Mouse (Mus musculus) limb, embryonic 15.5 days (tissue): ENCODE measurements around the gene Baiap2. TPM values are rescaled to one million over a fixed set of nuclear protein-coding genes. Genes with fewer than 3 reads are reported as not detected.

Source experiments
- ATAC-seq: fragments of 200-750 bp; cut with Nextera tagmentation; 2 replicates; pipeline ENCODE4 v1.8.0; 2017; ENCODE audit warnings: low read depth, moderate TSS enrichment; ENCODE audit not compliant: insufficient number of reproducible peaks, low FRiP score, low TSS enrichment
- H3K27ac ChIP-seq: fragments of 300-500 bp; sonication (generic); 2 replicates; pipeline ENCODE4 v1.5.1; 2015; ENCODE audit warnings: moderate library complexity, mild to moderate bottlenecking, inconsistent platforms
- H3K27me3 ChIP-seq: fragments of 300-500 bp; sonication (generic); 2 replicates; pipeline ENCODE4 v1.6.1; 2015; ENCODE audit warnings: inconsistent platforms
- H3K36me3 ChIP-seq: fragments of 300-500 bp; sonication (generic); 2 replicates; pipeline ENCODE4 v1.6.1; 2015; ENCODE audit warnings: inconsistent platforms
- H3K4me1 ChIP-seq: fragments of 300-500 bp; sonication (generic); 2 replicates; pipeline ENCODE4 v1.6.1; 2015; ENCODE audit warnings: inconsistent platforms
- H3K4me2 ChIP-seq: fragments of 300-500 bp; sonication (generic); 2 replicates; pipeline ENCODE4 v1.6.1; 2015; ENCODE audit warnings: mild to moderate bottlenecking, inconsistent platforms
- H3K4me3 ChIP-seq: fragments of 300-500 bp; sonication (generic); 2 replicates; pipeline ENCODE4 v1.5.1; 2015; ENCODE audit warnings: mild to moderate bottlenecking, inconsistent platforms
- H3K9ac ChIP-seq: fragments of 300-500 bp; sonication (generic); 2 replicates; pipeline ENCODE4 v1.6.1; 2015; ENCODE audit warnings: inconsistent platforms
- H3K9me3 ChIP-seq: fragments of 300-500 bp; sonication (generic); 2 replicates; pipeline ENCODE4 v1.6.1; 2016; ENCODE audit warnings: inconsistent platforms
- WGBS: fragments of 180-500 bp; shearing (Covaris S2); methylation state at CpG from one replicate; pipeline ENCODE4 v1.1.7; 2015; 5-methylcytosine and 5-hydroxymethylcytosine counted together
- polyA plus RNA-seq: library from polyadenylated mRNA; unstranded; fragments of >200 nt; fragmentation: Nextera tagmentation; extraction: Ambion mirVana; gene quantifications from 2 replicates; pipeline ENCODE4 v1.2.1, GENCODE M21; 2015

Baiap2 gene
- polyA plus RNA-seq, 1 experiment from 2014 or later = 40.2 TPM

DNA sequence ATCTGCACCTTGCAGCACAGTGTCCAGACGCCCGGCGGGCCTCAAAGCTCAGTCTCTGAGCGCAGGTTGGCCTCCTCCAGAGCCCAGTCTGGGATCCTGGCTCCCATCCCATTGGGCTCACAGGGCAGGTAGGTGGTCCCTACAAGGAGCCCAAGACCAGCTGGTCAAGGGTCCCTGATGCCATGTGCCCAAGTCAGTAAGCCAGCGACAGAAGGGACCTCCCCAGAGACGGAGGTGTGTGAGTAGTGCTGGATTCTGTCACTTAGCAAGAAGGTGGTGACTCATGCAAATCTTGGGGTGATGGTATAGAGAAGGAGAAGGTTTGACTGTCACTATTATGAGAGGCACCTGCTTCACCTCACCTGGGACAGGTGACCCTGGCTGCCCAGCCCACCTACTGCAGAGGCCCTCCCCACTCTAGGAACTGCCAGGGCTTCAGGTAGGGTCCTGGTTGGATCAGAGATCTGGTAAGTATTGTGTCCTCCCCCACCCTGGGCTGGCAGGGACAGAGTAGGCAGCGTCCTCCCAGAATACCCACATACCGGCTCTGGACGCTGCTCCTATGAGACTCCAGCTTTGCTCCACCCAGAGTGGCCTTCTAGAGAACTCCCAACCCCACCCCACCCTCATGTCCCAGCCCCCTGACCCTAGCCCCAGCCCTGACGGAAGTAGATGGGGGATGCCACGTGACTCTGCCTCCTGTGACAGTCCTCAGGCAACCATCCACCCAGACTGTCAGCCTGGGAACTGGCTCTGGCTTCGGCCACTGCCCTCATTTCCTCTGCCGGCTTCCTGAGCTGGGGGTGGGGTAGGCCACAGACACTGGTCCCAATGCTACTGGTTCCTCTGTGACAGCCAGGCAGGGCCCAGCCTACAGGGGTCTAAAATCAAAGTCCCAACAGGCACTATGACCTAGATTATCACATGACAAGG, 98.9 kb downstream of the Baiap2 start:
- H3K27ac ChIP-seq = no peak overlapping the region
- no peak overlapping the region for H3K9ac ChIP-seq
- H3K9me3 ChIP-seq = no peaks in the 10 kb centered on the region
- H3K4me1 ChIP-seq = peaks cover 25% of the 10 kb centered on the region
- H3K4me2 ChIP-seq = no peak overlapping the region
- H3K36me3 ChIP-seq = no peaks in the 10 kb centered on the region
- no peak for ATAC-seq
- WGBS = 60% methylated on average over 13 of the region's 13 CpGs
- 0 out of 2 replicates have a peak, but pooled peaks cover 4% of the 10 kb centered on the region for H3K27me3 ChIP-seq
- no peak overlapping the region for H3K4me3 ChIP-seq

DNA sequence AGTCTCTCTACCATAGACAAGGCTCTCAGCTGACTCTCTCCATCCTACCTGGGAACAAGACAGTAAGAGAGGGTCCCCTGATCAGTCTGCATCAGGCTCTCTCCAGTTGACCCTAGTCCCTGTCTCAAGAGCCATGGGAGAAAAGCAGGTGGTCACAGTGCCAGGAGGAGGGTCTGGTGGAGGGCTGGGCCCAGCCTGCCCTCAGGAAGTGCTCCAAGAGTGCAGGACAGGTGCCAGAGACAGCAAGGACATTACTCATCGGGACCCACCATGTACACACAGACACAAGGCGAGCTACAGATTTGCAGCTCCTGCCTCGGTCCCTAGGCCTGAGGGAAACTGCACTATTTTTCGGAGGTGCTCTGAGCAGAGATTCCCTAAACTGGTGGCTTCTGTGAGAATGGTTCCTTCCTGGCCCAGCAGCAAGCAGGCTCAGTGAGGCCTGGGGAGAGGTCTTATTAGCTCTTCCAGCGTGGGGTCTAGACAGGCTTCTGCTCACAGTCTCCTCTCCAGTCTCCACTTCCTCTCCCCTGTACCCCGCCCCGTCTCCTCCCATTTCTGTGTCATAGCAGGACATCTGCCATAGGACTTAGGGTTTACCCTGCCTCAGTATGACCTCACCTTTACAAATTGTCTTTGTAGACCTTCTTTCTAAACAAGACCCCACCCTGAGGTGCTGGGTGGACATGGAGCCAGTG, 99.7 kb downstream of the Baiap2 start:
- Histone ChIP-seq H3K36me3 (no peaks in the 10 kb centered on the region), H3K4me3 (no peak overlapping the region), H3K9me3 (no peaks in the 10 kb centered on the region), H3K4me1 (peaks cover 32% of the 10 kb centered on the region), H3K27ac (peak overlapping the region; percentile 54; the same call in 1 of the 2 replicates), H3K9ac (no peak overlapping the region), H3K4me2 (no peak overlapping the region), H3K27me3 (peaks cover 9% of the 10 kb centered on the region; the same call in 1 of the 2 replicates)
- no peak for ATAC-seq
- 67% methylated on average over 7 of the region's 7 CpGs for WGBS

DNA sequence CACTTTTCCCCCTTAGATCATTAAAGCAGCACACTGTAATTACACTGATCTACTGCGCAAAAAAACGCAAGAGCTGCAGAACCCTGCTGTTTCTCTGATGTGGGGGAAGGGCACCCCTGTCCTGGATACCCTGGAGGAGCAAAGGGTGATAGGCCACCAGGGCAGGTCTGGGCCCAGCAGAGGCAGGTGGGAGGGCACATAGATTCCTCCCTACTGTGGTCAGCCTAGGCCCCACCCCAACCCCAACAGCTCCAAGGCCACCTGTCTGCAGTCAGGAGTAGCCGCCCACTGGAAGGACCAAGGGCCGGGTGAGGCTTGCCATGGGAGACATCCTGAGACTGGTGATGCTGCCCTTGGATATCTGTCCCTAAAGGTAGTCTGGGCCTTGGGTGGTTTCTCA, 102.8 kb downstream of the Baiap2 start:
- H3K27ac ChIP-seq = no peak overlapping the region
- peaks cover 39% of the 10 kb centered on the region for H3K4me1 ChIP-seq
- no peak overlapping the region for H3K9ac ChIP-seq
- peaks cover 33% of the 10 kb centered on the region for H3K27me3 ChIP-seq
- ATAC-seq = no peak
- no peaks in the 10 kb centered on the region for H3K9me3 ChIP-seq
- WGBS = 54% methylated on average over 4 of the region's 4 CpGs
- H3K4me3 ChIP-seq = no peak overlapping the region
- H3K4me2 ChIP-seq = no peak overlapping the region
- no peaks in the 10 kb centered on the region for H3K36me3 ChIP-seq

DNA sequence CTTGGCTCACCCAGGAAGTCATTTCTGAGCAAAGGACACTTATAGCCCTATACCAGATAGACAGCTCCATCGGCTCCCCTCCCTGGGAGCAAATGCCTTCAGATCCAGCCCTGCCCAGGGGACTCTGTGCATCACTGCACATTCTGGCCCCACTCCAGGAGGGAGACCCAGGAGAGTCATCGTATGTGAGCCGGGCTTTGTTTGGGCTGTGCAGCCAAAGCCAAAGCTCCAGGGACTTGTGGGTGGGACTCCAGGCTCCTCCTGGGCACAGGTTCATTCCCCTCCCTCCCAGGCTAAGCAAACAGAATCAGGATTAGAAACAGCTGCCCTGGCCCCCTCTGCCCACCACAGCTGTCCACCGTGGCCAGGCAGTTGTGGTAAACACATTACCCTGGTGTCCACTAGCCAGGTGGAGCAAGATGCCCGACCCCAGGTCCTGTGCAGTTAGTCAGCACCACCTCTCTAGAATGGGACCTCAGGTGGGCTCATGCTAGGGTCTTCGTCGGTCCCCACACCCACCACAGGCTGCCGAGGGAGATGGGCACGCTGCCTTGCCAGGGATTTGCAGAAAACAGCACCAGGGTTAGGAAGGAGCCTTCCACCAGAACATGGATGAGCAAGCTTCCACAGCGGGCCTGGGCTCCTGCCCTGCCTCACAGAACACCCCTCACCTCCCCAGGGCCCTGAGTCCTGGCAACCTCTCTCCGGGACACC, 103.4 kb downstream of the Baiap2 start:
- Histone ChIP-seq H3K4me1 (peaks cover 40% of the 10 kb centered on the region), H3K4me3 (peak overlapping the region; percentile 62), H3K9me3 (no peaks in the 10 kb centered on the region), H3K9ac (peak overlapping the region; percentile 58; the same call in 1 of the 2 replicates), H3K36me3 (no peaks in the 10 kb centered on the region), H3K27me3 (peaks cover 33% of the 10 kb centered on the region), H3K27ac (no peak overlapping the region), H3K4me2 (peak overlapping the region; percentile 96)
- no peak for ATAC-seq
- WGBS = 39% methylated on average over 11 of the region's 11 CpGs

DNA sequence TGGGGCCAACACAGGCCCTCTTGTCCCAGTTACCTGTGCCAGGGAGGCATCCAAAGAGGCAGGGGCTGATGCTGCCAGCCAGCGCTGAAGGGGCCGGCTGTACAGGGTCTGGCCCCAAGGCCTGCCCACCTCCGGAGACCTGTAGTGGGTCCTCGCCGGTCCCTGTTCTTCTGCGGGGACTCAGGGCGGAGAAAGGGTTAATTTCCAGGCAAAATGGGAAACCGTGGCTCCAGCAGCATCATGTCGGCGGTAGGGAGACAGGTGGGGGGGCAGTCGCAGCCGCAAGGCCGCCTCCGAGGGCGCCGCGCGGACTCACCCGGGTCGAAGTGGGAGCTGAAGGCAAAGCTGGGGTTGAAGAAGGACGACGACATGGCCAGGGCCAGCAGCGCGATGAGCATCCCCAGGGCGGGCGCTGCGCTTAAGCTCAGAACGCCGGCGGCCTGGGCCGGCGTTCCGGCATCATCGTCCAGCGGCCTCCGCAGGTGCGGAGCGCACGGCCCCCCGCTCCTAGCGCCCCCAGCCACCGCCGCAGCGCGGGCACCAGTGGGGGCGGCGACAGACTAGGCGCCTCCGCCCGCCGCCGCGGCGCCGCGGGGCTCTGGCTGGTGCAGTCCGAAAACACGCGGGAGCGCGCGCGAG, 104.1 kb downstream of the Baiap2 start, which contains the start of gene Aatk:
Gene Aatk (minus strand): TSS at position 615 of the 639 bp plus-strand sequence.
- Histone ChIP-seq H3K36me3 (no peaks in the 10 kb centered on the region), H3K4me2 (peak within 1 kb of the TSS; percentile 96), H3K4me1 (peaks cover 44% of the 10 kb centered on the region), H3K27me3 (peaks cover 33% of the 10 kb centered on the region), H3K9me3 (no peaks in the 10 kb centered on the region), H3K27ac (no peak within 1 kb of the TSS), H3K4me3 (peak within 1 kb of the TSS; percentile 62), H3K9ac (peak within 1 kb of the TSS; percentile 58)
- no peak for ATAC-seq
- under 1% methylated on average over 63 of the region's 63 CpGs for WGBS

DNA sequence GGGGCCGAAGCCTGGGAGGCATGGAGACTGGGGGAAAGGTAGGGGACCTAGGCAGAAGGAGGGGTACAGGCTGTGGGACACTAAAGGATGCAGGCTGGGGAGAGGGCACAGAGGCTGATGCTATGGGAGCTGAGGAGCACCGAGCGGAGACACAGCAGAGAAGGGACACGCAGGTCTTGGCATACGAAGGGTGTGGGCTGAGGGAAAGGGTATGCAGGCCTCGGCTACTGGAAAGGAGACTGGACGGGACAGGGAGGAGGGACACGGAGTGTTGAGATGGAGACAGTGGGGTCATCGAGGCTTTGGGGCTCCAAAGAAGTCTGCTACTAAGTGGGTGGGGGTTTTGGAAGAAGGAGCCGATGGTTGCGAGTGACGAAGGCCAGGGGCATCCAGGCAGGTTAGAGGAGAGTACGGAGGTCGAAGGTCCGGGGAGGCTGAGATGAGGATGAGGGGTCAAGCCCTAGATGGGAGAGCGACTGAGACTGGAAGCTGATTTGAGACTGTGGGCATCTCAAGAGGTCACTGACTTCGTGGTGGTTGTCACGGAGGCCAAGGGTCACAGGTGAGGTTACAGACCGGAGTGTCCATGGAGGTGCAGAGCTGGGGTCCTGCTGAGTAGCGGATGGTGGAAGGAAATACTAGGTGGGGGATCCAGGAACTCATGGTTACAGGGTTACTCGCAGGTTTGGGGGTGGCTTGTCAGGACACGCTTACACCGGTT, 105.1 kb downstream of the Baiap2 start:
- H3K9ac ChIP-seq = peak overlapping the region; percentile 58; the same call in 1 of the 2 replicates

DNA sequence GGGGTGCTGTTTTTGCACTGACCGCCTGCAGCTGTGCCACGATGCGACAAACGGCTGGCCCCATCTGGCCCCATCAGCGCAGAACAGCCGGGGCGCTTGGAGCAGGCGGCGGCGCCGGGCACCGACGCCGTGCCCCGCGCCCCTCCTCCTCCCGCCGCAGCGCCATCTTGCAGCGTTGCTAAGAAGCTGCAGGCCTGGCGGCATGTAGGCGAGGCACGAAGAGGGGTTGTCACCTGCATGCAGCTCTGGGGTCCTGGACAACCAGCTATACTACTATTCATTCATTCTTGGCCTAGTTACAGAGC, 105.6 kb downstream of the Baiap2 start:
- no peaks in the 10 kb centered on the region for H3K9me3 ChIP-seq
- 5% methylated on average over 23 of the region's 23 CpGs for WGBS
- peak overlapping the region; percentile 62 for H3K4me3 ChIP-seq
- ATAC-seq = no peak
- peak overlapping the region; percentile 96 for H3K4me2 ChIP-seq
- H3K9ac ChIP-seq = no peak overlapping the region
- H3K36me3 ChIP-seq = no peaks in the 10 kb centered on the region
- H3K27me3 ChIP-seq = peaks cover 33% of the 10 kb centered on the region
- no peak overlapping the region for H3K27ac ChIP-seq
- peaks cover 41% of the 10 kb centered on the region for H3K4me1 ChIP-seq

More for the DNA sequence above, 105.1 kb downstream of the Baiap2 start:
- peak overlapping the region; percentile 96 for H3K4me2 ChIP-seq
- peaks cover 41% of the 10 kb centered on the region for H3K4me1 ChIP-seq
- H3K4me3 ChIP-seq = peak overlapping the region; percentile 62
- H3K36me3 ChIP-seq = no peaks in the 10 kb centered on the region
- H3K9me3 ChIP-seq = no peaks in the 10 kb centered on the region
- WGBS = 17% methylated on average over 23 of the region's 23 CpGs
- H3K27ac ChIP-seq = no peak overlapping the region
- H3K27me3 ChIP-seq = peaks cover 33% of the 10 kb centered on the region
- ATAC-seq = no peak

DNA sequence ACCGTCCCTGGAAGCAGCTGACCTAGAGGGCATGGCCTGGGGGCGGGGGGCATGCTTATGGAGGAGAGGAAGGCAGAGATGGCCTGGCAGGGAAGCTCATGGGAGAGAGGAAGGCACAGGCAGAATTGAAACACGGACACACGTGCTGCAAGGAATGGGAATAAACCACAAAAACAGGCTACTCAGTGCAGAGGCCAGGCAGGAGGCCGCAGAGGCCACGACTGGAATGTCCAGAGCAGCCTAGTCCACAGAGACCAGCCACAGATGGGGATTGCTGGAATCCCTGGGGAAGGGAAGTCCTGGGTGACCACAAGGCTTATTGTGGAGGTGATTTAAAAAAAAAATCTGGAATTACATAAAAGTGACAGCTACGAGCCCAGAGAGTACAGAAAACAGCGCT, 106.5 kb downstream of the Baiap2 start:
- H3K9me3 ChIP-seq = no peaks in the 10 kb centered on the region
- H3K36me3 ChIP-seq = no peaks in the 10 kb centered on the region
- peaks cover 33% of the 10 kb centered on the region for H3K27me3 ChIP-seq
- no peak overlapping the region for H3K27ac ChIP-seq
- no peak overlapping the region for H3K9ac ChIP-seq
- 86% methylated on average over 8 of the region's 8 CpGs for WGBS
- ATAC-seq = no peak
- peaks cover 41% of the 10 kb centered on the region for H3K4me1 ChIP-seq
- no peak overlapping the region for H3K4me2 ChIP-seq
- no peak overlapping the region for H3K4me3 ChIP-seq

DNA sequence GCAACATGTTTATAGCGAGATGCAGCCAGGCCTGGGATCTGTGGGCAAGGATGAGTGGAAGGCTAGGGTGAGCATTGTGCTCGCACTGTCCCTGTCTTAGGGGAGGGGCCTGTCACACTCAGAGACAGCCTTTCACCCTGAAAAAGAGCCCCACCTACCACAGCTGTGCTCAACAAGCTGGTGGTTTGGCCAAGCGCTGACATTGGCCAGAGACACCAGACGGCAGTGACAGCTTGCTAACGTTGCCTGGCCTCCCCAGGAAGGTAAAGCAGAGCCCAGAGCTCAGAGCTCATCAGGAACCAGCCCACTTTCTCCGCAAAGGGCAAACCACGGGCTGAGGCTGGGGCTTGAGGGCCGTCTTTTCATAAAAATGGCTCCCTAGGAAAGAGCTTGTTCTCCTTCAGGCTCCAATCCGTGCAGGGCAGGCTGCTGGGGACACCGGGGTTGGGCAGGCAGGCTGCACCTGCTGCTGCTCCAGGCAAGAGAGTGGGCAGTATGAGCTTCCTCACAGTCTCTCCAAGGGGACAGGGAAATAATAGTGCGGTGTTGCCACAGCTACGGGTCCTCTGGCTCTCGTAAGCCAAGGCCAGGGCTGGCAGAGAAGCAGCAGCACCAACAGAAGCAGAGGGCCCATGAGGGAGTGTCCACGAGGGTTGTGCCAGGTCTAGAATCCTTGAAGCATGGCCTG, 108.7 kb downstream of the Baiap2 start:
- ATAC-seq = no peak
- H3K9me3 ChIP-seq = no peaks in the 10 kb centered on the region
- H3K4me2 ChIP-seq = no peak overlapping the region
- 47% methylated on average over 14 of the region's 14 CpGs for WGBS
- H3K27ac ChIP-seq = no peak overlapping the region
- peaks cover 31% of the 10 kb centered on the region for H3K27me3 ChIP-seq
- no peak overlapping the region for H3K4me3 ChIP-seq
- peaks cover 30% of the 10 kb centered on the region for H3K4me1 ChIP-seq
- H3K9ac ChIP-seq = no peak overlapping the region
- H3K36me3 ChIP-seq = no peaks in the 10 kb centered on the region

DNA sequence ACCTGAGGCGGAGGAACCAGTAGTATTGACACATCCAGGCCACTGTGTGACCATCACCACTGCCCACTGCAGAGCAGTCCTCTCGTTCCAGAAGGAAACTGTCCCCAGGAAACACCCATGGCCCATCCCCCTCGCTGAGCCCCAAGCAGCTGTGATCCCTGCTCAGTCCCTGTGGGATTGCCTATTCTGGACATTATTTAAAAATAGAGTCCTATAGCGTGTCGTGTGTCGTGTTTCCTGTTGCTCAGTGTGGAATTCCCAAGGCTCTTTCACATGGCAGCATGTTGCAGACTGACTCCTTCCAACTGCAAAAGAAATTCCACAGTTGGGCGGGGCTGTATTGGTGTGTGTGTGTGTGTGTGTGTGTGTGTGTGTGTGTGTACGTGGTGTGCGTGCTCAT, 109.7 kb downstream of the Baiap2 start:
- peak; percentile 59; the same call in 1 of the 2 replicates for ATAC-seq
- Histone ChIP-seq H3K36me3 (no peaks in the 10 kb centered on the region), H3K4me3 (no peak overlapping the region), H3K4me1 (peaks cover 21% of the 10 kb centered on the region), H3K9ac (no peak overlapping the region), H3K9me3 (no peaks in the 10 kb centered on the region), H3K27ac (no peak overlapping the region), H3K27me3 (peaks cover 24% of the 10 kb centered on the region), H3K4me2 (no peak overlapping the region)
- 58% methylated on average over 9 of the region's 9 CpGs for WGBS
